Mouse (Mus musculus) MEL (cell line): ENCODE data around the gene Ilf3.

ENCODE experiments used
- CHD2 ChIP-seq: IDR thresholded peaks from 2 replicates; pipeline ENCODE4 v1.6.1; 2011; ENCODE audit warnings: low read length, improper control_type of control experiment
- CTCF ChIP-seq, 3 experiments: IDR thresholded peaks in 2 of 3; conservative IDR thresholded peaks in 1 of 3; 2 replicates each; pipeline ENCODE4 v1.5.1; 2011 to 2012; ENCODE audit warnings: low read length in 3 of 3, low read depth in 2 of 3, mild to moderate bottlenecking in 2 of 3, improper control_type of control experiment in 1 of 3, inconsistent platforms in 1 of 3, mixed read lengths in 1 of 3, moderate library complexity in 1 of 3; ENCODE audit not compliant: control insufficient read depth in 1 of 3, insufficient read depth in 1 of 3, poor library complexity in 1 of 3, severe bottlenecking in 1 of 3
- HCFC1 ChIP-seq: IDR thresholded peaks from 2 replicates; pipeline ENCODE4 v1.6.1; 2012; ENCODE audit warnings: low read depth, mild to moderate bottlenecking, inconsistent platforms, low read length, improper control_type of control experiment, moderate library complexity
- POLR2A ChIP-seq, 2 experiments: IDR thresholded peaks; 2 replicates each; pipeline ENCODE4 v1.6.1; 2011 to 2012; ENCODE audit warnings: low read length in 2 of 2, mild to moderate bottlenecking in 2 of 2, control low read depth in 1 of 2, improper control_type of control experiment in 1 of 2, low read depth in 1 of 2, moderate library complexity in 1 of 2; ENCODE audit not compliant: control insufficient read depth in 1 of 2, insufficient read depth in 1 of 2, poor library complexity in 1 of 2
- SIN3A ChIP-seq: IDR thresholded peaks from 2 replicates; pipeline ENCODE4 v1.6.1; 2012; ENCODE audit warnings: low read length, improper control_type of control experiment, inconsistent platforms
- TBP ChIP-seq: IDR thresholded peaks from 2 replicates; pipeline ENCODE4 v1.8.0; 2011; ENCODE audit warnings: low read depth, low read length, improper control_type of control experiment
- TCF12 ChIP-seq: IDR thresholded peaks from 2 replicates; pipeline ENCODE4 v1.6.1; 2014; ENCODE audit warnings: low read depth, mild to moderate bottlenecking, inconsistent platforms, low read length, improper control_type of control experiment, moderate library complexity
- USF2 ChIP-seq, 2 experiments: IDR thresholded peaks; 2 replicates each; pipeline ENCODE4 v1.6.1; 2011 to 2012; ENCODE audit warnings: improper control_type of control experiment in 2 of 2, low read length in 2 of 2, borderline replicate concordance in 1 of 2, inconsistent platforms in 1 of 2, low read depth in 1 of 2, mild to moderate bottlenecking in 1 of 2; ENCODE audit not compliant: insufficient read depth in 1 of 2

DNA sequence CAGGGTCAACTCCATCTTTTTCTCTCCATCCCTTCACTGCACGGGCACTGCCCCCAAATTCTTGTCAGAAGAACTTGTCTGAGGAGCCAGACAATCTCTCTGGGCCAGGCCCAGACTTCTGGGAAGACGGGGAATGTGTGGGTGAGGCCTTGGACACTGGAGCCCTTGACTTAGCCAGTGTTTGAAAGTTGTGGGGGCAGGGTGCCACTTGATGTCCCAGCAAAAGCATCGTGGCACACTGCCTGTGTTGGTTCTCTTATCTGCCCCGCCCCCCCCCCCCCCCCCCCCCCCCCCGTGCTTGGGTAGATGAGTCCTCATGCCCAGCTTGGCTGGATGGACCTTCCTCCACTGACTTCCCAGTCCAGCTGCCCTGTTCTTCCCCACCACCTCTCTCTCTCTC is 38.6 kb upstream of the Ilf3 start:
- TF ChIP-seq CTCF (IDR thresholded peaks at IDR 0.05 in 2 of 3, conservative IDR thresholded peaks at IDR 0.05 in 1 of 3; ENCODE audit: control insufficient read depth in 1 of 3, insufficient read depth in 1 of 3, low read depth in 2 of 3, low read length in 3 of 3, poor library complexity in 1 of 3, severe bottlenecking in 1 of 3) (no peak), POLR2A (IDR thresholded peaks at IDR 0.05; ENCODE audit: control insufficient read depth in 1 of 2, insufficient read depth in 1 of 2, low read depth in 1 of 2, low read length in 2 of 2, poor library complexity in 1 of 2) (no peak), TCF12 (no peak), TBP (no peak), CHD2 (no peak), USF2 (IDR thresholded peaks at IDR 0.05; ENCODE audit: borderline replicate concordance in 1 of 2, insufficient read depth in 1 of 2, low read depth in 1 of 2, low read length in 2 of 2) (no peak), HCFC1 (no peak), SIN3A (no peak)
